Mouse (Mus musculus) hindbrain, embryonic 14.5 days (tissue): ENCODE measurements at regions not wholly inside any gene's neighbourhood (a gene's known extent, or its start where the extent isn't known, plus 50 kb on each side); places are given as distances from the start of the nearest gene placed in this dataset.

Source experiments
- ATAC-seq: fragments of 200-750 bp; cut with Nextera tagmentation; 2 replicates; pipeline ENCODE4 v1.8.0; 2017; ENCODE audit warnings: moderate number of reproducible peaks, mild to moderate bottlenecking, moderate TSS enrichment, moderate library complexity; ENCODE audit not compliant: low FRiP score
- DNase-seq: peaks from one replicate; pipeline ENCODE4 v3.0.0-alpha.2; 2015; ENCODE audit warnings: low spot score
- H3K27ac ChIP-seq: fragments of 300-500 bp; sonication (generic); 2 replicates; pipeline ENCODE4 v1.5.1; 2014; ENCODE audit warnings: mild to moderate bottlenecking, moderate library complexity
- H3K27me3 ChIP-seq: fragments of 300-500 bp; sonication (generic); 2 replicates; pipeline ENCODE4 v1.6.1; 2014; ENCODE audit warnings: mild to moderate bottlenecking, low read length, mixed read lengths; ENCODE audit not compliant: control insufficient read depth, insufficient read depth
- H3K36me3 ChIP-seq: fragments of 300-500 bp; sonication (generic); replicated peaks from 2 replicates; pipeline ENCODE4 v1.6.1; 2014; ENCODE audit not compliant: control insufficient read depth, insufficient read depth
- H3K4me1 ChIP-seq: fragments of 300-500 bp; sonication (generic); replicated peaks from 2 replicates; pipeline ENCODE4 v1.6.1; 2014; ENCODE audit warnings: antibody characterized with exemption, low read length, mixed read lengths; ENCODE audit not compliant: control insufficient read depth, insufficient read depth
- H3K4me2 ChIP-seq: fragments of 300-500 bp; sonication (generic); replicated peaks from 2 replicates; pipeline ENCODE4 v1.6.1; 2014; ENCODE audit warnings: mild to moderate bottlenecking, moderate library complexity
- H3K4me3 ChIP-seq: fragments of 300-500 bp; sonication (generic); replicated peaks from 2 replicates; pipeline ENCODE4 v1.5.1; 2014; ENCODE audit warnings: mild to moderate bottlenecking, low read length
- H3K9ac ChIP-seq: fragments of 300-500 bp; sonication (generic); 2 replicates; pipeline ENCODE4 v1.6.1; 2014
- H3K9me3 ChIP-seq: fragments of 300-500 bp; sonication (generic); 2 replicates; pipeline ENCODE4 v1.6.1; 2016; ENCODE audit warnings: low read length; ENCODE audit not compliant: control insufficient read depth
- WGBS: fragments of 180-500 bp; shearing (Covaris S2); extraction: QIAGEN DNeasy Blood & Tissue Kit; methylation state at CpG from one replicate; pipeline ENCODE4 v1.1.7; 2014; 5-methylcytosine and 5-hydroxymethylcytosine counted together

GRCm38 (mm10) chr19:59761218-59761617 lies 182.2 kb downstream of the Rab11fip2 start:
- Histone ChIP-seq H3K27ac (no peak overlapping the region), H3K27me3 (no peaks in the 10 kb centered on the region), H3K4me1 (no peaks in the 10 kb centered on the region), H3K9me3 (no peaks in the 10 kb centered on the region), H3K36me3 (no peaks in the 10 kb centered on the region), H3K9ac (no peak overlapping the region), H3K4me2 (no peak overlapping the region), H3K4me3 (no peak overlapping the region)
- WGBS: 65% methylated on average over 3 of the region's 3 CpGs
- DNase-seq (no peak), ATAC-seq (no peak)

- Histone ChIP-seq H3K4me1 (no peaks in the 10 kb centered on the region), H3K36me3 (no peaks in the 10 kb centered on the region), H3K27ac (no peak overlapping the region), H3K4me3 (no peak overlapping the region), H3K9me3 (no peaks in the 10 kb centered on the region), H3K27me3 (no peaks in the 10 kb centered on the region), H3K4me2 (no peak overlapping the region), H3K9ac (no peak overlapping the region)
- ATAC-seq (no peak), DNase-seq (no peak)
- WGBS: 44% methylated on average over 9 of the region's 9 CpGs
Observed at GRCm38 (mm10) chr19:59784401-59785046, 158.9 kb downstream of the Rab11fip2 start.

- Histone ChIP-seq H3K4me1 (no peaks in the 10 kb centered on the region), H3K4me2 (no peak overlapping the region), H3K27me3 (no peaks in the 10 kb centered on the region), H3K9ac (no peak overlapping the region), H3K4me3 (no peak overlapping the region), H3K36me3 (no peaks in the 10 kb centered on the region), H3K9me3 (no peaks in the 10 kb centered on the region), H3K27ac (no peak overlapping the region)
- 86% methylated on average over 4 of the region's 4 CpGs for WGBS
- no peak for ATAC-seq
- no peak for DNase-seq
Observed at GRCm38 (mm10) chr19:59831304-59831703, 112.2 kb downstream of the Rab11fip2 start.

GRCm38 (mm10) chr19:59837138-59837537 lies 106.3 kb downstream of the Rab11fip2 start:
- no peak overlapping the region for H3K9ac ChIP-seq
- no peaks in the 10 kb centered on the region for H3K9me3 ChIP-seq
- WGBS: 76% methylated on average over 4 of the region's 4 CpGs
- no peaks in the 10 kb centered on the region for H3K36me3 ChIP-seq
- ATAC-seq: no peak
- no peak overlapping the region for H3K27ac ChIP-seq
- H3K4me2 ChIP-seq: no peak overlapping the region
- no peaks in the 10 kb centered on the region for H3K27me3 ChIP-seq
- no peak overlapping the region for H3K4me3 ChIP-seq
- H3K4me1 ChIP-seq: no peaks in the 10 kb centered on the region
- DNase-seq: no peak

- Histone ChIP-seq H3K9ac (no peak overlapping the region), H3K9me3 (no peaks in the 10 kb centered on the region), H3K27ac (no peak overlapping the region), H3K4me3 (no peak overlapping the region), H3K4me2 (no peak overlapping the region), H3K4me1 (no peaks in the 10 kb centered on the region), H3K36me3 (no peaks in the 10 kb centered on the region), H3K27me3 (no peaks in the 10 kb centered on the region)
- no peak for DNase-seq
- WGBS: 62% methylated on average over 6 of the region's 6 CpGs
- ATAC-seq: no peak
Observed at GRCm38 (mm10) chr19:59837628-59838027, 105.8 kb downstream of the Rab11fip2 start.

GRCm38 (mm10) chr19:59844270-59844669 lies 99.2 kb downstream of the Rab11fip2 start:
- WGBS: 83% methylated on average over 3 of the region's 3 CpGs
- Histone ChIP-seq H3K4me1 (no peaks in the 10 kb centered on the region), H3K9me3 (no peaks in the 10 kb centered on the region), H3K36me3 (no peaks in the 10 kb centered on the region), H3K27me3 (no peaks in the 10 kb centered on the region), H3K9ac (no peak overlapping the region), H3K27ac (no peak overlapping the region), H3K4me2 (no peak overlapping the region), H3K4me3 (no peak overlapping the region)
- no peak for ATAC-seq
- no peak for DNase-seq

- Histone ChIP-seq H3K9me3 (no peaks in the 10 kb centered on the region), H3K9ac (no peak overlapping the region), H3K27me3 (no peaks in the 10 kb centered on the region), H3K4me2 (no peak overlapping the region), H3K36me3 (no peaks in the 10 kb centered on the region), H3K4me3 (no peak overlapping the region), H3K4me1 (no peaks in the 10 kb centered on the region), H3K27ac (no peak overlapping the region)
- 85% methylated on average over 1 of the region's 1 CpGs for WGBS
- ATAC-seq (no peak), DNase-seq (no peak)
Observed at GRCm38 (mm10) chr19:59846807-59847206, 96.6 kb downstream of the Rab11fip2 start.

GRCm38 (mm10) chr19:59850696-59851095 lies 92.8 kb downstream of the Rab11fip2 start:
- no peak overlapping the region for H3K27ac ChIP-seq
- no peaks in the 10 kb centered on the region for H3K27me3 ChIP-seq
- H3K9ac ChIP-seq: no peak overlapping the region
- no peaks in the 10 kb centered on the region for H3K4me1 ChIP-seq
- H3K4me2 ChIP-seq: no peak overlapping the region
- WGBS: 67% methylated on average over 5 of the region's 5 CpGs
- no peaks in the 10 kb centered on the region for H3K9me3 ChIP-seq
- ATAC-seq (no peak), DNase-seq (no peak)
- no peaks in the 10 kb centered on the region for H3K36me3 ChIP-seq
- no peak overlapping the region for H3K4me3 ChIP-seq

GRCm38 (mm10) chr19:59852011-59852738 lies 91.3 kb downstream of the Rab11fip2 start:
- H3K9ac ChIP-seq: no peak overlapping the region
- no peak overlapping the region for H3K27ac ChIP-seq
- 58% methylated on average over 1 of the region's 1 CpGs for WGBS
- no peaks in the 10 kb centered on the region for H3K27me3 ChIP-seq
- no peaks in the 10 kb centered on the region for H3K36me3 ChIP-seq
- no peak overlapping the region for H3K4me2 ChIP-seq
- ATAC-seq (no peak), DNase-seq (no peak)
- no peak overlapping the region for H3K4me3 ChIP-seq
- no peaks in the 10 kb centered on the region for H3K9me3 ChIP-seq
- no peaks in the 10 kb centered on the region for H3K4me1 ChIP-seq
